In the genomic region with DNA sequence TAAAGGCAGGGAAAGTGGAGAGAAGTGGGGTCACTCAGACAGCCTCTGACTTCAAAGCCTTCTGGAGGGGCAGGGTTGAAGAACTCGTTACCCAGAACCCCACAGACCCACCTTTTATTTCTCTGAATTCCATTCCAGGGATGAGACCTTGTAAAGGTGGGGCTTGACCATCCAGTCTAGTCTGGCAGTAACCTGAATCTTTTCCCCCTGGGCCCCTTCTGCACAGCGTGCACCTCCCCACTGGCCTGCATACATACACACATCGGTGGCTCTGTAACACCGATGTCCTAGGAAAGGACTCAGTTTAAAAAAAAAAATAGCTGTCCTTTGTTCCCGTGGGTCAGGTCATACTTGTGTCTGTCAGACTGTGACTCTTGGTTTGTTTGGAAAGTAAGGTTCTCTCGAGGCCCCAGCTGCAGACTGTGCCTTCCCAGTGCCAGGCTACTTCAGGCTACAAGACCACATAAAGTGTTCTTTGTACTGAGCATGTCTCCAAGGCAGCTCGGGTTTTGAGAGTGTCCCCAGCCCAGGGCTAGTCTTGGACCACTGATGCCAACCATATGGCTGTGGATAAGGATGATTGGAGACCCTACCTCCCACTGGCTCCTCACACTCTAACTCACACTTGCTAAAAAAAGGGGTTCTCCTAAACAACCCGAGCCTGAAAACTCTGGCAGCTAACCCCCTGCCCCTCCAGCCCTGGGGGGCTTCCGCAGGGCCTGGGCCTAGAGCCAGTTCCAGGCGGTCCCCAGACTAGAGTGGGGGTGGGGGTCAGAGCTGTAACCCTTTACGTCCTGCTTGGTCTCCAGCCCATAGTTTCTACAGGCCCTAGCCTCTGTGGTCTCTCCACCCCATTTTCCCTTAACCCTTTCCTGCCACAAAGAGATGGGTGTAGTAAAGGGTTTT, we compare ENCODE assay signal across 9 mouse cellular contexts. TPM values are rescaled to one million over a fixed set of nuclear protein-coding genes. Genes with fewer than 3 reads are reported as not detected.
DNase-seq lines count a peak whose midpoint lies in the region; ATAC-seq and TF ChIP-seq lines count a peak whose summit lies in the region.
"Had no signal": no experiment of that assay in that cellular context is flagged by ENCODE, and none has a peak within 500 bp of the region (broad histone marks: within the 10 kb centered on the region; RNA-seq: fewer than 3 reads in every experiment).

No protein-coding gene starts in this region.

- no peak for TF ChIP-seq CTCF in gastrocnemius, adult 2 months (IDR thresholded peaks at IDR 0.05)
- no peak for TF ChIP-seq CTCF in E14TG2a.4 (conservative IDR thresholded peaks at IDR 0.05; ENCODE audit: low read length)

- peaks cover 11% of the 10 kb centered on the region for H3K36me3 ChIP-seq in E14TG2a.4 (ENCODE audit: insufficient read depth, low read length)
- H3K36me3 ChIP-seq in forebrain, embryonic 13.5 days (ENCODE audit: poor library complexity, severe bottlenecking): 0 out of 2 replicates have a peak, but pooled peaks cover under 1% of the 10 kb centered on the region
- peaks cover 5% of the 10 kb centered on the region for H3K36me3 ChIP-seq in limb, embryonic 13.5 days

- H3K27me3 ChIP-seq in E14TG2a.4 (ENCODE audit: insufficient read depth, low read length): no peaks in the 10 kb centered on the region
- no peaks in the 10 kb centered on the region for H3K27me3 ChIP-seq in forebrain, embryonic 13.5 days
- no peaks in the 10 kb centered on the region for H3K27me3 ChIP-seq in limb, embryonic 13.5 days

- WGBS in forebrain, embryonic 13.5 days: 2% methylated on average over 11 of the region's 11 CpGs
- whole genome bisulfite sequencing in limb, embryonic 13.5 days: 2% methylated on average over 11 of the region's 11 CpGs

- no peak for DNase-seq in gastrocnemius, adult 2 months
- no peak for DNase-seq in gastrocnemius, postnatal 25 days
- DNase-seq in retina, embryonic 14.5 days (ENCODE audit: low spot score): peak; percentile 70
- no peak for DNase-seq in urinary bladder, postnatal 4 days (ENCODE audit: low spot score in 2 of 2)

- peak; percentile 76 for ATAC-seq in forebrain, embryonic 13.5 days
- ATAC-seq in limb, embryonic 13.5 days (ENCODE audit: low FRiP score, low read depth): peak; percentile 85
- no peak for ATAC-seq in cerebellum, adult (ENCODE audit: insufficient number of reproducible peaks, low FRiP score, low TSS enrichment)

- H3K4me2 ChIP-seq in forebrain, embryonic 13.5 days: peak overlapping the region; percentile 90
- H3K4me2 ChIP-seq in limb, embryonic 13.5 days (replicated peaks): peak overlapping the region; percentile 93

- intact Hi-C loops in gastrocnemius, adult 2 months (cut with DNase I): no loop called here

- H3K4me1 ChIP-seq in E14TG2a.4 (replicated peaks; ENCODE audit: low read depth, low read length): peaks cover 67% of the 10 kb centered on the region
- H3K4me1 ChIP-seq in forebrain, embryonic 13.5 days: peaks cover 51% of the 10 kb centered on the region
- peaks cover 64% of the 10 kb centered on the region for H3K4me1 ChIP-seq in limb, embryonic 13.5 days

- peak overlapping the region; percentile 85 for H3K27ac ChIP-seq in gastrocnemius, adult 2 months
- peak overlapping the region; percentile 89 for H3K27ac ChIP-seq in forebrain, embryonic 13.5 days
- H3K27ac ChIP-seq in limb, embryonic 13.5 days: peak overlapping the region; percentile 99

- peak overlapping the region; percentile 85; the same call in 1 of the 2 replicates for H3K9ac ChIP-seq in forebrain, embryonic 13.5 days
- peak overlapping the region; percentile 91 for H3K9ac ChIP-seq in limb, embryonic 13.5 days

- H3K4me3 ChIP-seq in gastrocnemius, adult 2 months: no peak overlapping the region
- peak overlapping the region; percentile 80 for H3K4me3 ChIP-seq in E14TG2a.4 (replicated peaks; ENCODE audit: low read length)
- H3K4me3 ChIP-seq in forebrain, embryonic 13.5 days: peak overlapping the region; percentile 71
- H3K4me3 ChIP-seq in limb, embryonic 13.5 days: peak overlapping the region; percentile 69

- peaks cover 36% of the 10 kb centered on the region for H3K9me3 ChIP-seq in E14TG2a.4 (ENCODE audit: low read length)
- H3K9me3 ChIP-seq in forebrain, embryonic 13.5 days (replicated peaks): no peaks in the 10 kb centered on the region
- no peaks in the 10 kb centered on the region for H3K9me3 ChIP-seq in limb, embryonic 13.5 days

RNA-seq across cellular contexts. Expression of gene Nynrin, which starts 0.9 kb away (rescaled TPM):
- total RNA-seq in gastrocnemius, adult 2 months (2021): 1 to 10 TPM; 1.6 to 2.0 TPM
- total RNA-seq in gastrocnemius, postnatal 25 days (2021): 1 to 10 TPM; 2.6 to 4.1 TPM
- 9.3 and 12.4 TPM in 2 replicates for polyA plus RNA-seq in forebrain, embryonic 13.5 days (2015; fragmentation: Nextera tagmentation; extraction: Ambion mirVana)
- 28.2 and 34.2 TPM in 2 replicates for polyA plus RNA-seq in limb, embryonic 13.5 days (2015; fragmentation: Nextera tagmentation; extraction: Ambion mirVana)

RNA-seq across cellular contexts. Expression of gene Nfatc4, which starts 30.0 kb away (rescaled TPM):
- total RNA-seq in gastrocnemius, adult 2 months (2021): 1 to 10 TPM; 3.4 to 3.8 TPM
- 1 to 10 TPM; 3.2 to 5.9 TPM for total RNA-seq in gastrocnemius, postnatal 25 days (2021)
- 17.0 and 18.9 TPM in 2 replicates for polyA plus RNA-seq in forebrain, embryonic 13.5 days (2015; fragmentation: Nextera tagmentation; extraction: Ambion mirVana)
- 124 and 128 TPM in 2 replicates for polyA plus RNA-seq in limb, embryonic 13.5 days (2015; fragmentation: Nextera tagmentation; extraction: Ambion mirVana)
- polyA plus RNA-seq: erythroblast, embryonic 14.5 days had no signal

RNA-seq across cellular contexts. Expression of gene Cbln3, which starts 31.3 kb away (rescaled TPM):
- total RNA-seq in gastrocnemius, adult 2 months (2021): not detected
- total RNA-seq in gastrocnemius, postnatal 25 days (2021): not detected
- 0.08 and 0.18 TPM in 2 replicates for polyA plus RNA-seq in forebrain, embryonic 13.5 days (2015; fragmentation: Nextera tagmentation; extraction: Ambion mirVana)
- polyA plus RNA-seq in limb, embryonic 13.5 days (2015; fragmentation: Nextera tagmentation; extraction: Ambion mirVana): 0.17 and 0.31 TPM in 2 replicates
- polyA plus RNA-seq: erythroblast, embryonic 14.5 days had no signal

RNA-seq across cellular contexts. Expression of gene Khnyn, which starts 31.8 kb away (rescaled TPM):
- total RNA-seq in gastrocnemius, adult 2 months (2021): 1 to 10 TPM; 6.4 to 8.1 TPM
- total RNA-seq in gastrocnemius, postnatal 25 days (2021): 1 to 10 TPM; 7.0 to 9.1 TPM
- polyA plus RNA-seq in forebrain, embryonic 13.5 days (2015; fragmentation: Nextera tagmentation; extraction: Ambion mirVana): 9.6 and 10.8 TPM in 2 replicates
- 24.2 and 25.5 TPM in 2 replicates for polyA plus RNA-seq in limb, embryonic 13.5 days (2015; fragmentation: Nextera tagmentation; extraction: Ambion mirVana)

RNA-seq across cellular contexts. Expression of gene Sdr39u1, which starts 47.2 kb away (rescaled TPM):
- total RNA-seq in gastrocnemius, adult 2 months (2021): 100 to 1,000 TPM; 113 to 127 TPM
- total RNA-seq in gastrocnemius, postnatal 25 days (2021): 10 to 100 TPM; 95.7 to 98.1 TPM
- 71.0 and 72.3 TPM in 2 replicates for polyA plus RNA-seq in forebrain, embryonic 13.5 days (2015; fragmentation: Nextera tagmentation; extraction: Ambion mirVana)
- 98.8 and 104 TPM in 2 replicates for polyA plus RNA-seq in limb, embryonic 13.5 days (2015; fragmentation: Nextera tagmentation; extraction: Ambion mirVana)
